Mouse (Mus musculus): ENCODE data around the gene Frmpd1. TPM values are rescaled to one million over a fixed set of nuclear protein-coding genes. Genes with fewer than 3 reads are reported as not detected.

Frmpd1 gene
- total RNA-seq, 2 experiments from 2014 or later: 12.2 to 12.8 TPM

DNA sequence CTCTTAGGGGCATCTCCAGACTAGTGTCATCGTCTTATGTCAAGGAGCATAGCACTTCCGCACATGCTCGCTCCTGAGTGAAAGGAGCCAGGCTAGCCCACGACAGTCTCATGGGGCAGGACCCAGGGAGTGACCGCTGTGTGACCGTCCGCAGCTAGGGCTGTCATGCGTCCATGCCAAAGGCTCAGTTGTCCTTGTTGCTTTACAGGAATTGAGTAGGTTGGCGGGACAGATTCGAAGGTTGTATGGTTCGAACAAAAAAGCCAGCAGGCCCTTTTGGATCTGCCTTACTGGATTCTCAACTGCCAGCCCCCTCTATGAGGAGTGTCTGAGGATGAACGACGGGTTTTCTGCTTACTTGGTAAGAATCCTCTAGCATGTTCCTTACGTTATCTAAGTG lies 120.9 kb downstream of the Frmpd1 start:
- intact Hi-C loops (cut with DNase I): no loop called here
- no peak for DNase-seq (ENCODE audit: low spot score in 2 of 2)

GRCm38 (mm10) chr4:45308046-45308445 lies 123.4 kb downstream of the Frmpd1 start:
- peak in 1 of 2 experiments; percentile 21 for DNase-seq (ENCODE audit: low spot score in 2 of 2)
- intact Hi-C loops (cut with DNase I): no loop called here

DNA sequence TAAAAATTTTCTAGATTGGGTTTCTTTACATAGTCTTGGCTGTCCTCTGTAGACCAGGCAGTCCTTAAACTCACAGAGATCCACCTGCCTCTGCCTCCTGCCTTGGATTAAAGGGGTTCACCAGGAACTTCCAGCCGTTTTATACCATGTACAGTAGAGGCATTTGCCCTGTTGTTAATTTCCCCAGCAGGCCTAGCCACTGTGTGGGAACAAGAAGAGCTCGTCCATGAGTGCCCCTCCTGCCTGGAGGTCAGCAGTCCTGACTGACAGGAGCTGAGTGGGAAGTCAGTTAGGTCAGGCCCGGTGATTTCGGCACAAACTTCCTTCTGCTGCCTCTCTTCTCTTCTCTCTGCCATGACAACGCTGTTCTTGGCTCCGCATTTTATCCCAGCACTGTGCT lies 123.9 kb downstream of the Frmpd1 start:
- no peak for DNase-seq (ENCODE audit: low spot score in 2 of 2)
- intact Hi-C loops (cut with DNase I): no loop called here

GRCm38 (mm10) chr4:45311056-45311455 lies 126.4 kb downstream of the Frmpd1 start:
- intact Hi-C loops (cut with DNase I): no loop called here
- DNase-seq (ENCODE audit: low spot score in 2 of 2): no peak

- intact Hi-C loops (cut with DNase I): loop anchor here (1.0 to 2.0 kb wide), 2 partner anchors 21 to 23 kb away; partner anchors contain the start of gene Trmt10b
- peak; percentile 91 to 93 for DNase-seq (ENCODE audit: low spot score in 2 of 2)
Measured at GRCm38 (mm10) chr4:45320159-45320816, 135.6 kb downstream of the Frmpd1 start.

- intact Hi-C loops (cut with DNase I): no loop called here
- no peak for DNase-seq (ENCODE audit: low spot score in 2 of 2)
Measured at GRCm38 (mm10) chr4:45331139-45331538, 146.5 kb downstream of the Frmpd1 start.

DNA sequence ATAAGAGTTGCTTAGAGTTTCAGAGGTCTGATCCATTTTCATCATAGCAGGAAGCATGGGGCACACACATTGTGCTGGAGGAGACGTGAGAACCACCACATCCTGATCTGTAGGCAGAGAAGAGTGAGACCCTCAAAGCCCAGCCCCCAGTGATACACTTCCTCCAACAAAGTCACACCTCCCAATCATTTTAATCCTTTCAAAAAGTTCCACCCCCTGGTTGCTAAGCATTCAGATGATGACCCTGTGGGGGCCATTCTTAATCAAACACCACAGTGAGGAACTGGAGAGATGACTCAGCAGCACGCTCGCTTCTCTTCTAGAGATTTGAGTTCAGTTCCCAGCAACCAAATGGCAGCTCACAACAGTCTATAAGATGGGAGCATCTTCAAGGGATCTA lies 147.8 kb downstream of the Frmpd1 start:
- no peak for DNase-seq (ENCODE audit: low spot score in 2 of 2)
- intact Hi-C loops (cut with DNase I): no loop called here

Other genes with a start within 250 kb of the Frmpd1 start
- gene Grhpr, start 203.5 kb upstream of the Frmpd1 start, total RNA-seq (2021): 10 to 100 TPM; 20.2 to 24.0 TPM
- gene Zbtb5, start 172.5 kb upstream of the Frmpd1 start, total RNA-seq (2021): 1 to 10 TPM; 8.2 to 9.5 TPM
- 10 to 100 TPM in 1 of 2 experiments, 1 to 10 TPM in 1; 9.5 to 11.5 TPM for gene Polr1e, start 166.3 kb upstream of the Frmpd1 start, total RNA-seq (2021)
- gene Fbxo10, start 100.3 kb upstream of the Frmpd1 start, total RNA-seq (2021): 10 to 100 TPM; 35.3 to 35.9 TPM
- gene Tomm5, start 76.8 kb upstream of the Frmpd1 start, total RNA-seq (2021): 10 to 100 TPM; 65.5 to 75.5 TPM
- 10 to 100 TPM; 12.7 to 15.8 TPM for gene Trmt10b, start 112.3 kb downstream of the Frmpd1 start, total RNA-seq (2021)
- 10 to 100 TPM; 18.4 to 19.1 TPM for gene Dcaf10, start 157.2 kb downstream of the Frmpd1 start, total RNA-seq (2021)
- gene Exosc3, start 157.9 kb downstream of the Frmpd1 start, total RNA-seq (2021): 10 to 100 TPM; 14.9 to 16.9 TPM
- gene Slc25a51, start 223.9 kb downstream of the Frmpd1 start, total RNA-seq (2021): 100 to 1,000 TPM; 118 to 120 TPM

Data from left cerebral cortex, postnatal 25 days (tissue).